Mouse (Mus musculus) embryo, embryonic 10.5 days (tissue): ENCODE measurements around the gene Slc25a45.

Experiments
- DNase-seq: peaks from one replicate; pipeline ENCODE4 v3.0.0-alpha.2; 2015; ENCODE audit warnings: low spot score

Gene Slc25a45

GRCm38 (mm10) chr19:5929634-5930596, 52.3 kb downstream of the Slc25a45 start:
- no peak for DNase-seq

GRCm38 (mm10) chr19:5935266-5935665, 57.7 kb downstream of the Slc25a45 start:
- DNase-seq: no peak
